Comparison of ENCODE assay signal across 14 mouse cellular contexts in the genomic region with DNA sequence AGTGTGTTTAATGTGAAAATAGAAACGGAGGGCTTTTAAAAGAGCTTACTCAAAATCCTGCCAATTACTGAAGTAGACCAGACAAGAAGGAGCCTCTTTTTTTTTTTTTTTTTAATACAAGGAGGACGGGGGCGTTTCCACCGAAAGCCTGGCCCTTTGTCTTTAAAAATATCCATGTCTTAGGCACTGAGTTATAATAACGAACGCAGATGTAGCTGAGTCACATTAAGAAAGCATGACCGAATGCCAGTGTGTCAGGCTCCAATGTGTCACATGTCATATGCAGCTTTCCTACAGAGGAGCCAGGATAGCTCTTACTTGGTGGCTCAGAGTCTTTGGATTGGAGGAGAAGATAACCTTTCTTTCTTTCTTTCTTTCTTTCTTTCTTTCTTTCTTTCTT.
DNase-seq lines count a peak whose midpoint lies in the region.
"Had no signal": no experiment of that assay in that cellular context is flagged by ENCODE, and none has a peak within 500 bp of the region (broad histone marks: within the 10 kb centered on the region; RNA-seq: fewer than 3 reads in every experiment).

No protein-coding gene starts in this region.

- DNase-seq in embryo, embryonic 10.5 days (ENCODE audit: low spot score): peak; percentile 29
- DNase-seq in embryo, embryonic 9.5 days (ENCODE audit: extremely low spot score): no peak
- DNase-seq in left cerebral cortex, adult 9 months (ENCODE audit: low spot score in 2 of 2): peak; percentile 4 to 12
- DNase-seq in left cerebral cortex, adult 11 months (ENCODE audit: low spot score): no peak
- peak; percentile 38 for DNase-seq in retina, postnatal 1 day
- no peak for DNase-seq in retina, embryonic 14.5 days (ENCODE audit: low spot score)
- DNase-seq in telencephalon, adult 2 months (ENCODE audit: low read depth, low spot score): peak; percentile 23
- DNase-seq in adrenal gland, postnatal 25 days: no peak
- DNase-seq: cerebellum, adult 18-20 months; cerebellum, postnatal 25 days; kidney, adult 2 months; layer of hippocampus, postnatal 36 days; liver, postnatal 0 days; thymus, postnatal 36 days had no signal

Comparison
In these comparisons a context has a peak if more than half of its experiments do, and no peak if none do; other contexts are left out.
1. DNase-seq: peak in embryo, embryonic 10.5 days (single experiment), left cerebral cortex, adult 9 months (2 of 2), retina, postnatal 1 day (single experiment) and telencephalon, adult 2 months (single experiment); none in embryo, embryonic 9.5 days (single experiment), left cerebral cortex, adult 11 months (single experiment), retina, embryonic 14.5 days (single experiment) and adrenal gland, postnatal 25 days (single experiment).